Mouse (Mus musculus) E14TG2a.4 (cell line): ENCODE data around the gene Mia.

Experiments
- H3K27me3 ChIP-seq: 2 replicates; pipeline ENCODE4 v1.6.1; 2014; ENCODE audit warnings: low read length, control low read depth; ENCODE audit not compliant: insufficient read depth
- H3K36me3 ChIP-seq: 2 replicates; pipeline ENCODE4 v1.6.1; 2014; ENCODE audit warnings: low read length, control low read depth; ENCODE audit not compliant: insufficient read depth
- H3K4me1 ChIP-seq: replicated peaks from 2 replicates; pipeline ENCODE4 v1.6.1; 2014; ENCODE audit warnings: low read depth, low read length, control low read depth
- H3K4me3 ChIP-seq: replicated peaks from 2 replicates; pipeline ENCODE4 v1.5.1; 2014; ENCODE audit warnings: mild to moderate bottlenecking, low read length
- H3K9me3 ChIP-seq: 2 replicates; pipeline ENCODE4 v1.6.1; 2014; ENCODE audit warnings: low read length, control low read depth
- CTCF ChIP-seq: conservative IDR thresholded peaks from 2 replicates; pipeline ENCODE4 v1.5.1; 2014; ENCODE audit warnings: low read length
- NANOG ChIP-seq: IDR thresholded peaks from 2 replicates; pipeline ENCODE4 v1.6.1; 2014; ENCODE audit warnings: borderline replicate concordance, low read length, mixed read lengths
- POU5F1 ChIP-seq: IDR thresholded peaks from 2 replicates; pipeline ENCODE4 v1.6.1; 2014; ENCODE audit warnings: low read length, borderline replicate concordance

Mia gene

GRCm38 (mm10) chr7:27180837-27181695 lies at the start of gene Mia, which contains the start of gene Gm21983:
Mia (minus strand) TSS chr7:27181157.
Gm21983 (minus strand) TSS chr7:27181086.
- Histone ChIP-seq H3K27me3 (no peaks in the 10 kb centered on the region), H3K4me3 (peak within 1 kb of the TSS; percentile 88), H3K36me3 (peaks cover 34% of the 10 kb centered on the region), H3K4me1 (peaks cover 80% of the 10 kb centered on the region), H3K9me3 (no peaks in the 10 kb centered on the region)
- TF ChIP-seq NANOG = no peak
- TF ChIP-seq POU5F1 = no peak
- no peak for TF ChIP-seq CTCF

DNA sequence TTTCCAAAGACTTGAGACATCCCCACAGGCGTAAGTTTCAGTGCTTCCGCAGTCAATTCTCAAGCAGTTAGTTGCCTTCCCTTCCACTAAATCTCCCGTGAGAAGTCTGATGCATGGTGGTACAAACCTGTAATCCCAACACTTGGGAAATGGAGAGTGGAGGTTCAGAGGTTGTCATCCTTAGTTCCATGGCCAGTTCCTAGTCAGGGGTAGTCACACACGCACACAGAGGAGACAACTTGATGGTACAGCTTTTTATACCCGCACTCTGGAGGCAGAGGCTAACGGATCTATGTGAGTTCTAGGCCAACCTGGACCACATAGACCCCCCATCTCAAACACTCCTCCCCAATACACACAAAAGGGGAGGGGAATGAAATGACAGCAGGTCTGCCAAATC lies 47.9 kb upstream of the Mia start:
- Histone ChIP-seq H3K36me3 (peaks cover 17% of the 10 kb centered on the region), H3K9me3 (no peaks in the 10 kb centered on the region), H3K4me1 (peaks cover 79% of the 10 kb centered on the region), H3K4me3 (peak overlapping the region; percentile 95), H3K27me3 (peaks cover 5% of the 10 kb centered on the region)
- TF ChIP-seq CTCF (no peak), POU5F1 (no peak), NANOG (no peak)

- Histone ChIP-seq H3K4me1 (peaks cover 79% of the 10 kb centered on the region), H3K4me3 (peak within 1 kb of the TSS; percentile 95), H3K36me3 (peaks cover 17% of the 10 kb centered on the region), H3K9me3 (no peaks in the 10 kb centered on the region), H3K27me3 (peaks cover 5% of the 10 kb centered on the region)
- TF ChIP-seq NANOG (no peak), CTCF (no peak), POU5F1 (no peak)
Measured at GRCm38 (mm10) chr7:27228281-27228821, 47.4 kb upstream of the Mia start, which contains the start of gene Itpkc. Itpkc (minus strand) TSS chr7:27228661.

GRCm38 (mm10) chr7:27227676-27228075 lies 46.7 kb upstream of the Mia start:
- Histone ChIP-seq H3K9me3 (no peaks in the 10 kb centered on the region), H3K4me1 (peaks cover 84% of the 10 kb centered on the region), H3K4me3 (peak overlapping the region; percentile 95), H3K36me3 (peaks cover 23% of the 10 kb centered on the region), H3K27me3 (peaks cover 5% of the 10 kb centered on the region)
- TF ChIP-seq NANOG (no peak), POU5F1 (no peak), CTCF (no peak)

DNA sequence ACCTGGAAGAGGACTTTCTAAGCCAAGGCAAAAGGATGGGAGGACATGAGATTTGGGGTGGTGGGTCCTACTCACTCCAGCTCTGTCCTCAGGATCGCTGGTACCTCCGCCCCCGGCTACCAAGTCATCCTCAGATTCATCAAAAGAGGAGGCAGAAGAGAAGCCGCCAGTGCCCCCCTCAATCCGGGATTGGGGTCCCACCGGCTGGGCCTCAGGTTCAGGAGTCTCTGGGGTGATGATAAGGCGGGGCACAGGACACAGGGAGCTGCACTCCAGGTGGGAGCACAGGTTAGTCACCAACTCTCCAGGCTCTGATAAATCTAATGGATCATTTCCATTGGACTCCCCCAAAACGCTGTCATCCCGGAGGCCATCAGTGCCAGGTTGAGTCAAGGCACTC lies 46.3 kb upstream of the Mia start:
- Histone ChIP-seq H3K9me3 (no peaks in the 10 kb centered on the region), H3K36me3 (peaks cover 27% of the 10 kb centered on the region), H3K4me1 (peaks cover 84% of the 10 kb centered on the region), H3K27me3 (peaks cover 5% of the 10 kb centered on the region), H3K4me3 (peak overlapping the region; percentile 95)
- TF ChIP-seq POU5F1 (no peak), CTCF (no peak), NANOG (no peak)

DNA sequence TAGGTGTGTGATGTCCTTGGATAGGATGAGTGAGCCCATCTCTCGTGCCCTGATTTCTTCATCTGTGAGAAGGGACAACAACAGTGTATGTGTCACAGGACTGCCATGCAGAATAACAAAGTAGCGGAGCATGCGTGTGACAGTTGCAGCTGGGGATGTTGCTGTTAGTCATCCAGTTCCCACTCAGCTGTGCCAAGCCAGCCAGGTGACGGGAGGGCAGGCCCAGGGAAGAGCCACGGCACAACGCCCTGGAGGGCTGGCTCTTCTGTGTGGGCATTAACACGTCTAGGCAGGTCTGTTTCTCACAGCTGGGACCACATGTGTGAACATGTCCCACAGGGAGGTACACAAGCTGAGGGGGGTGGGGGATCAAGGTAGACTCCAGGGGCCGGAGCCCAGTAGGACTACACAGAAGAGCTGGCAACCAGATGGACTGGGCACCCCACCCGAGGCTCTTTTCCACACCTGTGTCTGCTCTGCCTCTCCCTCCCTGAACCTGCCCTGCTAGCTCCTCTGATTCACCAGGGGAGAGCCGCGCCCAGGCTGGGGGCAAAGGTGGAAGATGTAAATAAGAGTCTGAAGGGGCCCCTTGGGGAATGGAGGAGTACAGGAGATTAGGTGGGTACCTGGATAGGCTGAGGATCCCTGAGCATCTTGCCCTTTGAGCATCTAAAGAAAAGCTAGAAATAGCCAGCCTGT lies 44.1 kb upstream of the Mia start:
- TF ChIP-seq POU5F1 (no peak), NANOG (no peak), CTCF (no peak)
- Histone ChIP-seq H3K4me1 (peaks cover 88% of the 10 kb centered on the region), H3K27me3 (peaks cover 5% of the 10 kb centered on the region), H3K36me3 (peaks cover 38% of the 10 kb centered on the region), H3K9me3 (no peaks in the 10 kb centered on the region), H3K4me3 (peak overlapping the region; percentile 32)

GRCm38 (mm10) chr7:27222538-27222937 lies 41.6 kb upstream of the Mia start:
- peaks cover 5% of the 10 kb centered on the region for H3K27me3 ChIP-seq
- no peaks in the 10 kb centered on the region for H3K9me3 ChIP-seq
- no peak overlapping the region for H3K4me3 ChIP-seq
- H3K4me1 ChIP-seq = peaks cover 86% of the 10 kb centered on the region
- H3K36me3 ChIP-seq = peaks cover 61% of the 10 kb centered on the region
- TF ChIP-seq POU5F1 (no peak), CTCF (no peak), NANOG (no peak)

GRCm38 (mm10) chr7:27221939-27222338 lies 41.0 kb upstream of the Mia start:
- TF ChIP-seq POU5F1 (no peak), CTCF (no peak), NANOG (no peak)
- Histone ChIP-seq H3K36me3 (peaks cover 65% of the 10 kb centered on the region), H3K4me1 (peaks cover 80% of the 10 kb centered on the region), H3K9me3 (no peaks in the 10 kb centered on the region), H3K4me3 (no peak overlapping the region), H3K27me3 (no peaks in the 10 kb centered on the region)
